Comparison of ENCODE assay signal across 9 mouse cellular contexts in genomic region chr6:17170782-17171272, GRCm38 (mm10).
DNase-seq lines count a peak whose midpoint lies in the region; ATAC-seq lines count a peak whose summit lies in the region.
"Had no signal": no experiment of that assay in that cellular context is flagged by ENCODE, and none has a peak within 500 bp of the region (broad histone marks: within the 10 kb centered on the region; RNA-seq: fewer than 3 reads in every experiment).

No protein-coding gene starts in this region.

- H3K36me3 ChIP-seq in stomach, embryonic 14.5 days (ENCODE audit: control insufficient read depth, insufficient read depth, low read length): no peaks in the 10 kb centered on the region
- H3K36me3 ChIP-seq: liver, embryonic 15.5 days had no signal

- peak; percentile 17 to 20 for DNase-seq in adrenal gland, postnatal 36 days
- DNase-seq in adrenal gland, adult 8-10 months: no peak
- DNase-seq in 416B (ENCODE audit: low read depth): peak; percentile 53
- DNase-seq in gastrocnemius, postnatal 4 days (ENCODE audit: low spot score in 2 of 2): peak; percentile 29 to 54
- DNase-seq in kidney, postnatal 4 days: peak; percentile 38 to 56
- DNase-seq in embryo, embryonic 10.5 days (ENCODE audit: low spot score): no peak
- DNase-seq in thymus, adult 18-20 months: no peak

- no peaks in the 10 kb centered on the region for H3K27me3 ChIP-seq in stomach, embryonic 14.5 days (ENCODE audit: control insufficient read depth, insufficient read depth, low read length)
- H3K27me3 ChIP-seq: liver, embryonic 15.5 days had no signal

- no peaks in the 10 kb centered on the region for H3K9me3 ChIP-seq in stomach, embryonic 14.5 days (ENCODE audit: control insufficient read depth, low read depth, low read length)
- H3K9me3 ChIP-seq: liver, embryonic 15.5 days had no signal

- peaks cover 17% of the 10 kb centered on the region; the same call in 1 of the 2 replicates for H3K4me1 ChIP-seq in stomach, embryonic 14.5 days (ENCODE audit: control insufficient read depth, insufficient read depth, low read length)
- H3K4me1 ChIP-seq: liver, embryonic 15.5 days had no signal

- no peak overlapping the region for H3K4me3 ChIP-seq in stomach, embryonic 14.5 days (ENCODE audit: low read depth, low read length)
- H3K4me3 ChIP-seq: liver, embryonic 15.5 days had no signal

- H3K4me2 ChIP-seq in stomach, embryonic 14.5 days (replicated peaks; ENCODE audit: low read depth, low read length): peak overlapping the region; percentile 17; the same call in 1 of the 2 replicates
- H3K4me2 ChIP-seq: liver, embryonic 15.5 days had no signal

- WGBS in stomach, embryonic 14.5 days: 39% methylated on average over 7 of the region's 7 CpGs

- no peak overlapping the region for H3K9ac ChIP-seq in stomach, embryonic 14.5 days (replicated peaks; ENCODE audit: low read depth, low read length)
- H3K9ac ChIP-seq: liver, embryonic 15.5 days had no signal

- peak overlapping the region; percentile 82; the same call in 1 of the 2 replicates for H3K27ac ChIP-seq in stomach, embryonic 14.5 days (ENCODE audit: low read length)
- H3K27ac ChIP-seq: liver, embryonic 15.5 days had no signal

- ATAC-seq in stomach, embryonic 14.5 days (ENCODE audit: insufficient number of reproducible peaks, insufficient read depth, low FRiP score, low read depth): peak; percentile 12; the same call in 1 of the 2 replicates

Comparison
In these comparisons a context has a peak if more than half of its experiments do, and no peak if none do; other contexts are left out.
1. DNase-seq: peak in adrenal gland, postnatal 36 days (2 of 2), 416B (single experiment), gastrocnemius, postnatal 4 days (2 of 2) and kidney, postnatal 4 days (2 of 2); none in adrenal gland, adult 8-10 months (single experiment), embryo, embryonic 10.5 days (single experiment) and thymus, adult 18-20 months (0 of 2).